Mouse (Mus musculus) erythroblast, embryonic 14.5 days (primary cell): Measurements from ENCODE around the gene Apod.

ENCODE experiments used
- GATA1 ChIP-seq: IDR thresholded peaks from 2 replicates; pipeline ENCODE4 v1.6.1; 2012; ENCODE audit warnings: low read length, inconsistent platforms, mixed read lengths
- TAL1 ChIP-seq: IDR thresholded peaks from 3 replicates; pipeline ENCODE4 v1.6.1; 2012; ENCODE audit warnings: low read length, inconsistent platforms, mixed read lengths

DNA sequence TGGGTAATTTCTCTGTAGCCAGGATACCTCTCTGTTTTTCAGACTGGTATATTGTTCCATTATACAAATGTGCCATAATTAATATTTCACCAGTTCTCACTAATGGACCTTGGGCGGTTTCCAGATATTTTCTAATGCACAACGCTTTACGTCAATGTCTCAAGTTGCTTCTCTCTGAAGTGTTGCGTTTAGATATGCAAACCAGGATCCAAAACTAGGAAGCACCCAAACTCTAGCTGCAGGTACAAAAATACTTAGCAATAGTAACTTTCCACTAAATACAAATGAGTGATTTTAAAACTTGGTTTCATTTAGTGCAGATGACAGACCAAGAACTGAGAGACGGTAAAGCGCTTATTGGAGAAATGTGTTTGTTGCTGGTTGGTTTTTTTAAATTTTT is 40.5 kb downstream of the Apod start:
- TF ChIP-seq TAL1 = no peak
- TF ChIP-seq GATA1 = no peak
